Mouse (Mus musculus): ENCODE measurements at regions not wholly inside any gene's neighbourhood (a gene's known extent, or its start where the extent isn't known, plus 50 kb on each side); places are given as distances from the start of the nearest gene placed in this dataset.
A peak's percentile ranks its signal among the peaks of the same experiment; 100 is the strongest.

GRCm38 (mm10) chr10:27703260-27703659 lies 83.7 kb upstream of the Lama2 start:
- DNase-seq (ENCODE audit: low read depth), result peak; percentile 6

GRCm38 (mm10) chr10:27698305-27698704 lies 78.7 kb upstream of the Lama2 start:
- no peak for DNase-seq (ENCODE audit: low read depth)

- DNase-seq (ENCODE audit: low read depth), result no peak
Measured at GRCm38 (mm10) chr10:27681376-27681775, 61.8 kb upstream of the Lama2 start.

GRCm38 (mm10) chr10:27675579-27675978 lies 56.0 kb upstream of the Lama2 start:
- DNase-seq (ENCODE audit: low read depth), result no peak

- DNase-seq (ENCODE audit: low read depth), result no peak
Measured at GRCm38 (mm10) chr10:27674379-27674778, 54.8 kb upstream of the Lama2 start.
